Mouse (Mus musculus): Measurements from ENCODE around the gene Zfp212.
A peak's percentile ranks its signal among the peaks of the same experiment; 100 is the strongest.

Zfp212 gene

GRCm38 (mm10) chr6:47920447-47921340 lies at the start of gene Zfp212:
Zfp212 (plus strand) TSS chr6:47920476.
- DNase-seq (ENCODE audit: low read depth in 2 of 2, low spot score in 2 of 2): peak; percentile 78 to 85

DNA sequence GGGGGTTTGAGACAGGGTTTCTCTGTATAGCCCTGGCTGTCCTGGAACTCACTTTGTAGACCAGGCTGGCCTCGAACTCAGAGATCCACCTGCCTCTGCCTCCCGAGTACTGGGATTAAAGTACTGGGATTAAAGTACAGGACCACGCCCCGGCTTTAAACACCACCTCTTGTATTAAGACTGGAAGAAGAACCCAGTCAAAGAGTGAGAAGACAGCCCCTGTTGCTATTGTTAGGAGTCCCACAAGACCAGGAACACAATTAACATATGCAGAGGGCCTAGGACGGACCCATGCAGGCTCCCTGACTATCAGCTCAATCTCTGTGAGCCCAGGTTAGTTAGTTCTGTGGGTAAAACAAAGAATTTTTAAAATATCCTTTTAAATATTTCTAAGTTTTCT lies 48.0 kb upstream of the Zfp212 start:
- no peak for DNase-seq (ENCODE audit: low read depth in 2 of 2, low spot score in 2 of 2)

GRCm38 (mm10) chr6:47877058-47877457 lies 43.2 kb upstream of the Zfp212 start, which contains the start of gene Zfp282:
Zfp282 (plus strand) TSS chr6:47877204.
- no peak for DNase-seq (ENCODE audit: low read depth in 2 of 2, low spot score in 2 of 2)

- peak; percentile 63 to 64 for DNase-seq (ENCODE audit: low read depth in 2 of 2, low spot score in 2 of 2)
These were observed 42.7 kb upstream of the Zfp212 start for GRCm38 (mm10) chr6:47877461-47878132.

- DNase-seq (ENCODE audit: low read depth in 2 of 2, low spot score in 2 of 2): peak in 1 of 2 experiments; percentile 16
These were observed 42.2 kb upstream of the Zfp212 start for GRCm38 (mm10) chr6:47878133-47878514.

GRCm38 (mm10) chr6:47878593-47878992 lies 41.7 kb upstream of the Zfp212 start:
- no peak for DNase-seq (ENCODE audit: low read depth in 2 of 2, low spot score in 2 of 2)

DNA sequence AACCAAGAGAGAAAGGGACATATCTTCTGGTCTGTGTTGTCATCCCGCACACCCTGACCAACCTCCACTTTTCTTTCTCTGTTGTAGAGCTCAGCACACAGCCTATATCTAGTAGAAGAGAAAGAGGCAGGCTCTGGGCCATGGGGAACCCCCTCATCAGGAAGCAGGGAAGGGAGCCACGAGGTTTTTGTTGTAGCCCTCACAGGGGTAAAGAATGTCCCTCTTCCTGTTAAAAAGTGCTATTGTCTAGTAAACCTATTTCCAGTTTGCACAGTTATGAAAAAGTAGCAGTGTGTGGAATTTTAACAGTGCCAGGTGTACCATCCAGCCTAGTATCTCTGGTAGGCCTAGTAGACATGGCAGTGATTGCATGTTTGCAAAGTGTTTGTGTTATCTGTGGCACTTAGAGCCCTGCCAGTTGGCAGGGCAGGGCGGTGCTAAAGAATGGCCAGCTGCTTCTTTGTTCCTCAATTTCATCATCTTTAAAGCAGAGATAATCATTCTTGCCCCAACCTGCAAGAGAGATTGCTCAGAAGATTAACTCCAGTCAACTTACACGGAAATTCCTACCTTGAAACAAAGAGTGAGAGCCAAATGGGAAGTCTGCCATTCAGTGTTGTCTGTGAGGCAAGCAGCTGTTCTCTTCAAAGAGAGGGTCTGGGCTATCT lies 41.1 kb upstream of the Zfp212 start:
- DNase-seq (ENCODE audit: low read depth in 2 of 2, low spot score in 2 of 2): no peak

DNA sequence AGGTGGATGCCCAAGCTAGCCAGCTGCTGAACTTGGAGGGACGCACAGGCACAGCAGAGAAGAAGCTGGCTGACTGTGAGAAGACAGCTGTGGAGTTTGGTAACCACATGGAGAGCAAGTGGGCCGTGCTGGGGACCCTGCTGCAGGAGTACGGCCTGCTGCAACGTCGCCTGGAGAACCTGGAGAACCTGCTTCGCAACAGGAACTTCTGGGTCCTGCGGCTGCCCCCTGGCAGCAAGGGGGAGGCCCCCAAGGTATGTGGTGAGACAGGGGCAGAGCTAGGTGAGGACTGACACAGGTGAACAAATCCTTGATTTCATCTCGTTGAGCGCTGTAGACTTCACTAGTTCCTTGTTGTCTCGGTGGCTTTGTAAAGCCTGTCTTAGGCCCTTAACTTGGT lies 40.1 kb upstream of the Zfp212 start:
- no peak for DNase-seq (ENCODE audit: low read depth in 2 of 2, low spot score in 2 of 2)

DNA sequence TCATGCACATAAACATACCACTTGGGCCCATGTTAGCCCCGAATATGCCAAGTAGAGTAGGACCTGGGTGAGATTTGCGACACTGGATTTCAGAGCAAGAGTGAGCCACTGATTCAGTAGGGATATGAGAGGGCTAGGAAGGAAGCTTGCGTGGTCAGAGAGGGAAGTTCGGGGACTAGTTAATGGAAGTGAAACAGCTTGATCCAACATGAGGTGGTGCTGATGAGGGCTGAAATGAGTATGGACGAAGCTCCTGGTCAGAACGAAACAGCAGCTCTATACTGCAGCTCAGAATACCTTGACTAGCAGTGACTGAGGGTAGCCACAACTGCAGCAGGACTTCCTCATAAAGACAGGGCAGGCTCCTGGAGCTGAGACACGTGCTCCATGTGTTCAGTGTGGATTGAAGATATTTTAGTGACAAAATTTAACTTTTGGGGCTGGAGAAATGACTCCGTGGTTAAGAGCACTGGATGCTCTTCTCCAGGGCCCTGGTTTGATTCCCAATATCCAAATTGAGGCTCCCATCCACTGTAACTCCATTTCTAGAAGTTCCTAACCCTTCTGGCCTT lies 31.4 kb upstream of the Zfp212 start:
- no peak for DNase-seq (ENCODE audit: low read depth in 2 of 2, low spot score in 2 of 2)

GRCm38 (mm10) chr6:47899416-47899815 lies 20.9 kb upstream of the Zfp212 start:
- DNase-seq (ENCODE audit: low read depth in 2 of 2, low spot score in 2 of 2): no peak

GRCm38 (mm10) chr6:47903587-47903986 lies 16.7 kb upstream of the Zfp212 start:
- no peak for DNase-seq (ENCODE audit: low read depth in 2 of 2, low spot score in 2 of 2)

DNA sequence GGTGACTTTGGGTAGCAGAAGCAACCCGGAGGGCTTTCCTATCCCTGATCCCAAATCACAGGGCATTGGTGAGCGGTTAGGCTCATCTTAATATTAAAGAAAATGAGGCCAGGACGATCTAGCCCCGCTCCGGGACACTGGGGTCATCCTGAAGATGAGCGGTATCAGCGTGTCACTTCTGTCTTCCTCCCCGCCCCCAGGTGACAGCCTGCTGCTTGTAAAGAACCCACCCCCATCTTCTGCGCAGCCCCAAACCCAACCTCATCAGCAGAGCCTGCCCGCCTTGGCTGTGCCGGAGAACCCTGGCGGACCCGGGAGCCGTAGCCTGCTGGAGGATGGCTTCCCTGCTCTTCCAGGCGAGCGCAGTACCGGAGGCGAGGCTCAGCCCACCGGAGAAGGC lies 15.9 kb upstream of the Zfp212 start:
- no peak for DNase-seq (ENCODE audit: low read depth in 2 of 2, low spot score in 2 of 2)

- no peak for DNase-seq (ENCODE audit: low read depth in 2 of 2, low spot score in 2 of 2)
These were observed 15.2 kb upstream of the Zfp212 start for GRCm38 (mm10) chr6:47904917-47905695.

DNA sequence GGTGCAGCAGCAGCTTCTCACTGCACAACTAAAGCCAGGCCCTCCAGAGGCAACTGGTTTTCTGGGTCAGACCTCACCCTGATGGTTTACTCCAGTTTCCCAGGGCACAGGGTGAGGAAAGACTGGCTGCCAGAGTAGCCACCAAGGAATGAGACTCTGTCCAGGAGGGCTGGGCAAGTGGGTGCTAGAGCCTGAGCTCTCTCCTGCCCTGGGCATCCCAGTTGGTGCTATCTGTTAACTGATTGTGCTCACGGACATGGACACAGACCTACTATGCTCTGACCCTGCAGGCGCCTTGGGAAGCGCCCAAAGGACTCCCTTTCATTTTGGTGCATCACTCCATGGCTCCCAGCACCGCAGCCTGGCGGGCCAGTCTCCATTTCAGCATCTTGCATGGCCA lies 13.9 kb upstream of the Zfp212 start:
- DNase-seq (ENCODE audit: low read depth in 2 of 2, low spot score in 2 of 2): no peak

DNA sequence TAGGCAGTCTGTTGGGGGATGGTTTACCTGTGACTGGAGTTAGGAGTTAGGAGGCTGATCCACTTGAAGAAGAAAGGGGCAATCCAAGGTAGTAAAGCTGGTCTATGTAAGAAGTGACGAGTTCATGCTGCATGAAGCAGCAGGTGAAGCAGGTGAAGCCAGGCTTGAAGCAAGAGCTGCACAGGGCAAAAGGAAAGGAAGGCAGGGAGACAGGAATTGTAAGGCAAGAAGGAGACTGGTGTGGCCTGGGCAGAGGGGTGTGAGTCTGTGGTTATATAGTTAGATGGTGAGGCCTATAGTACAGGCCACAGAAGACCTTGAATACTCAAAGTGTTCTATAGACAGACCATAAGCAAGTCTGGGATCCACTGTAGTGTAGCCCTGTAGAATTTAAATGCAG lies 11.3 kb upstream of the Zfp212 start:
- DNase-seq (ENCODE audit: low read depth in 2 of 2, low spot score in 2 of 2): no peak

GRCm38 (mm10) chr6:47911650-47912049 lies 8.6 kb upstream of the Zfp212 start:
- DNase-seq (ENCODE audit: low read depth in 2 of 2, low spot score in 2 of 2): no peak

GRCm38 (mm10) chr6:47912991-47913390 lies 7.3 kb upstream of the Zfp212 start:
- no peak for DNase-seq (ENCODE audit: low read depth in 2 of 2, low spot score in 2 of 2)

DNA sequence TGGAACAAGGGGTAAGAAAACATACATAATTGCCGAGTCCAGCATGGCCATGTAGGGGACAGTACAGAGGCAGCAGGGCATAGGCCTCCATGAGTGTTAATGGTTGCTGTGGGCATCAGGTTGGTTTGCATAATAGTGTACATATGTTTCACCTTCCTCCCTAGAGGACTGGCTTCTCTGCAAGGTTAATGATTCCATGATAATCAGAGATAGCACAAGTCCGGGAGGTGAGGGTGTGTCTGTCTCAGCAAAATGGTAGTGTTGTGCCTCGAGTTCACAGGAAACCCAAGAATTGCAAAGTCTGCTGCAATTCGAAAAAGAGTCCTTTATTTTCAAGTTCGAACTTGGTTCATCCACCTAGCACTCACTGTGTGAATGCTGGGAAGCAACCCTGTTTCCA lies 3.2 kb upstream of the Zfp212 start:
- no peak for DNase-seq (ENCODE audit: low read depth in 2 of 2, low spot score in 2 of 2)

- no peak for DNase-seq (ENCODE audit: low read depth in 2 of 2, low spot score in 2 of 2)
These were observed 1.5 kb upstream of the Zfp212 start for GRCm38 (mm10) chr6:47918768-47919274.

DNA sequence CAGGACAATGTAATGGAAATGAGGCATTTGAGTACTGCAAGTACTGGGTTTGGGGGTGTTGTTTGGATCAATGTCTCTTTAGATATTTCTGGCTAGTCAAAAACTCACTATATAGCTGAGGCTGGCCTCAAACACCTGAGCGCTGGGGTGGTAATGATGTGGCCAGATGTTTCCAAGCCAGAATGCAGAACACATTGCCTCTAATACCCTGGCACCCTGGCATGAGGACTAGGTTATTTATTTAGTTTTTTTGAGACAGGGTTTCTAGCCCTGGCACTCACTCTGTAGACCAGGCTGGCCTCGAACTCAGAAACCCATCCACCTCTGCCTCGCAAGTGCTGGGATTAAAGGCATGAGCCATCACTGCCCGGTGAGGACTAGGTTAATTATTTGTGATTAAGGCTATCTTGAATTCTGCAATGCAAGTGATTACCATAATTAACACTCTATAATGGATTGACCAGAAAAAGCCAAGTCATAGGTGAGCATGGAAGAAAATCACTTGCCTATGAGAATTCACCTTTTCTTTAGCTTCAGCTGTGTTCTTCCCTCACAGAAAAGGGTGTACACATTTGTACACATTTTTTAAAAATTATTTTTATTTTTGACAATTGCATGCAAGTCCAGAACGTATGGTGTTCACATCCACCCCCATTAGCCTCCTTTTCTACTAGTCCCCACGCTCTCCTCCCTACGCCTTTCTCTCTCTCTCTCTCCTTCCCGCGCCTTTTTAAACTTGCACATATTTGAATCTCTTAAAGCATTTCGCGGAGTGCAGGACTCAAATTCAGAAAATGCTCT lies 430 bp upstream of the Zfp212 start:
- DNase-seq (ENCODE audit: low read depth in 2 of 2, low spot score in 2 of 2): no peak
